Mouse (Mus musculus) stomach, postnatal 0 days (tissue): ENCODE results near the gene Akr1c14. TPM values are rescaled to one million over a fixed set of nuclear protein-coding genes. Genes with fewer than 3 reads are reported as not detected.

Experiments
- ATAC-seq: fragments of 200-750 bp; cut with Nextera tagmentation; 2 replicates; pipeline ENCODE4 v1.8.0; 2017; ENCODE audit not compliant: low FRiP score, low TSS enrichment
- DNase-seq: peaks from one replicate; pipeline ENCODE4 v3.0.0-alpha.2; 2016; ENCODE audit warnings: low spot score
- H3K27ac ChIP-seq: fragments of 300-500 bp; sonication (generic); replicated peaks from 2 replicates; pipeline ENCODE4 v1.5.1; 2014; ENCODE audit warnings: mild to moderate bottlenecking, control low read depth
- H3K27me3 ChIP-seq: fragments of 300-500 bp; sonication (generic); 2 replicates; pipeline ENCODE4 v1.6.1; 2014; ENCODE audit warnings: low read length; ENCODE audit not compliant: control insufficient read depth, insufficient read depth
- H3K36me3 ChIP-seq: fragments of 300-500 bp; sonication (generic); 2 replicates; pipeline ENCODE4 v1.6.1; 2014; ENCODE audit warnings: low read length, mixed read lengths; ENCODE audit not compliant: control insufficient read depth, insufficient read depth
- H3K4me1 ChIP-seq: fragments of 300-500 bp; sonication (generic); replicated peaks from 2 replicates; pipeline ENCODE4 v1.6.1; 2014; ENCODE audit warnings: antibody characterized with exemption; ENCODE audit not compliant: control insufficient read depth, insufficient read depth
- H3K4me2 ChIP-seq: fragments of 300-500 bp; sonication (generic); replicated peaks from 2 replicates; pipeline ENCODE4 v1.6.1; 2014; ENCODE audit warnings: low read depth, mild to moderate bottlenecking, control low read depth, moderate library complexity
- H3K4me3 ChIP-seq: fragments of 300-500 bp; sonication (generic); 2 replicates; pipeline ENCODE4 v1.5.1; 2014; ENCODE audit warnings: low read depth, low read length, control low read depth
- H3K9ac ChIP-seq: fragments of 300-500 bp; sonication (generic); 2 replicates; pipeline ENCODE4 v1.6.1; 2014; ENCODE audit warnings: mild to moderate bottlenecking, low read length, control low read depth, mixed read lengths
- H3K9me3 ChIP-seq: fragments of 300-500 bp; sonication (generic); 2 replicates; pipeline ENCODE4 v1.6.1; 2016; ENCODE audit warnings: low read length; ENCODE audit not compliant: control insufficient read depth
- CTCF ChIP-seq: IDR thresholded peaks from 2 replicates; pipeline ENCODE4 v1.5.1; 2016; ENCODE audit warnings: antibody characterized with exemption, low read depth, mild to moderate bottlenecking, moderate library complexity
- EP300 ChIP-seq: optimal IDR thresholded peaks from 2 replicates; pipeline ENCODE3; 2016; ENCODE audit warnings: antibody characterized with exemption
- WGBS: fragments of 180-500 bp; shearing (Covaris S2); extraction: QIAGEN DNeasy Blood & Tissue Kit; methylation state at CpG from one replicate; pipeline ENCODE4 v1.1.7; 2014; 5-methylcytosine and 5-hydroxymethylcytosine counted together
- polyA plus RNA-seq: library from polyadenylated mRNA; unstranded; fragments of >200 nt; fragmentation: Nextera tagmentation; extraction: Ambion mirVana; gene quantifications from 2 replicates; pipeline ENCODE4 v1.2.1, GENCODE M21; 2015

Akr1c14 gene
- polyA plus RNA-seq, 1 experiment from 2014 or later, result 8.9 TPM

- no peaks in the 10 kb centered on the region for H3K27me3 ChIP-seq
- DNase-seq, result no peak
- no peaks in the 10 kb centered on the region for H3K4me1 ChIP-seq
- no peak overlapping the region for H3K4me3 ChIP-seq
- H3K9me3 ChIP-seq, result no peaks in the 10 kb centered on the region
- no peak overlapping the region for H3K4me2 ChIP-seq
- H3K27ac ChIP-seq, result no peak overlapping the region
- no peak for ATAC-seq
- WGBS, result 31% methylated on average over 5 of the region's 5 CpGs
- no peak overlapping the region for H3K9ac ChIP-seq
- H3K36me3 ChIP-seq, result no peaks in the 10 kb centered on the region
- no peak for TF ChIP-seq EP300
- TF ChIP-seq CTCF, result peak; percentile 76
Measured at GRCm38 (mm10) chr13:4129100-4129499, 80.3 kb downstream of the Akr1c14 start.

GRCm38 (mm10) chr13:4131317-4131716, 82.5 kb downstream of the Akr1c14 start:
- H3K27ac ChIP-seq, result no peak overlapping the region
- no peak overlapping the region for H3K4me2 ChIP-seq
- 86% methylated on average over 1 of the region's 1 CpGs for WGBS
- no peaks in the 10 kb centered on the region for H3K36me3 ChIP-seq
- no peaks in the 10 kb centered on the region for H3K27me3 ChIP-seq
- TF ChIP-seq CTCF (no peak), EP300 (no peak)
- DNase-seq (no peak), ATAC-seq (no peak)
- H3K9me3 ChIP-seq, result no peaks in the 10 kb centered on the region
- no peaks in the 10 kb centered on the region for H3K4me1 ChIP-seq
- no peak overlapping the region for H3K4me3 ChIP-seq
- no peak overlapping the region for H3K9ac ChIP-seq

- DNase-seq, result no peak
- H3K36me3 ChIP-seq, result no peaks in the 10 kb centered on the region
- no peak overlapping the region for H3K4me2 ChIP-seq
- H3K27ac ChIP-seq, result no peak overlapping the region
- no peak for TF ChIP-seq CTCF
- no peak for TF ChIP-seq EP300
- H3K4me3 ChIP-seq, result no peak overlapping the region
- H3K4me1 ChIP-seq, result no peaks in the 10 kb centered on the region
- WGBS, result 30% methylated on average over 3 of the region's 3 CpGs
- no peak for ATAC-seq
- H3K27me3 ChIP-seq, result no peaks in the 10 kb centered on the region
- H3K9ac ChIP-seq, result no peak overlapping the region
- H3K9me3 ChIP-seq, result no peaks in the 10 kb centered on the region
Measured at GRCm38 (mm10) chr13:4131721-4132120, 82.9 kb downstream of the Akr1c14 start.

- DNase-seq (peak; percentile 40), ATAC-seq (no peak)
- TF ChIP-seq CTCF, result peak; percentile 68
- TF ChIP-seq EP300, result no peak
- Histone ChIP-seq H3K9ac (no peak overlapping the region), H3K4me2 (no peak overlapping the region), H3K27me3 (no peaks in the 10 kb centered on the region), H3K4me3 (no peak overlapping the region), H3K4me1 (no peaks in the 10 kb centered on the region), H3K27ac (no peak overlapping the region), H3K9me3 (no peaks in the 10 kb centered on the region), H3K36me3 (no peaks in the 10 kb centered on the region)
- WGBS, result 37% methylated on average over 2 of the region's 2 CpGs
Measured at GRCm38 (mm10) chr13:4133070-4133469, 84.3 kb downstream of the Akr1c14 start.

Other genes with a start within 250 kb of the Akr1c14 start
- gene Calml3, start 244.7 kb upstream of the Akr1c14 start, polyA plus RNA-seq, result 40.0 and 44.6 TPM in 2 replicates
- gene Calm4, start 211.3 kb upstream of the Akr1c14 start, polyA plus RNA-seq, result 280 and 324 TPM in 2 replicates
- 0.18 TPM in 1 of 2 replicates, not detected in the other for gene Calm5, start 194.8 kb upstream of the Akr1c14 start, polyA plus RNA-seq
- 54.6 and 59.1 TPM in 2 replicates for gene Net1, start 130.8 kb upstream of the Akr1c14 start, polyA plus RNA-seq
- gene Tubal3, start 130.7 kb upstream of the Akr1c14 start, polyA plus RNA-seq, result not detected in 2 replicates
- not detected in 2 replicates for gene Ucn3, start 103.7 kb upstream of the Akr1c14 start, polyA plus RNA-seq
- gene Akr1c18, start 101.6 kb downstream of the Akr1c14 start, polyA plus RNA-seq, result 0.21 TPM in 2 replicates
- 98.4 and 105 TPM in 2 replicates for gene Akr1c13, start 142.1 kb downstream of the Akr1c14 start, polyA plus RNA-seq
- 65.8 and 72.8 TPM in 2 replicates for gene Akr1c19, start 179.7 kb downstream of the Akr1c14 start, polyA plus RNA-seq
- 76.1 and 81.8 TPM in 2 replicates for gene Akr1c12, start 230.4 kb downstream of the Akr1c14 start, polyA plus RNA-seq